Mouse (Mus musculus) lung, postnatal 0 days (tissue): ENCODE measurements around the gene Plscr2. TPM values are rescaled to one million over a fixed set of nuclear protein-coding genes. Genes with fewer than 3 reads are reported as not detected.
A peak's percentile ranks its signal among the peaks of the same experiment; 100 is the strongest.

Experiments used
- ATAC-seq: fragments of 200-750 bp; cut with Nextera tagmentation; 2 replicates; pipeline ENCODE4 v1.8.0; 2017; ENCODE audit warnings: moderate library complexity
- DNase-seq: peaks from one replicate; pipeline ENCODE4 v3.0.0-alpha.2; 2016; ENCODE audit warnings: low spot score
- H3K27ac ChIP-seq: fragments of 300-500 bp; sonication (generic); 2 replicates; pipeline ENCODE4 v1.5.1; 2014; ENCODE audit warnings: antibody characterized with exemption, mild to moderate bottlenecking, low read length, mixed read lengths
- H3K27me3 ChIP-seq: fragments of 300-500 bp; sonication (generic); replicated peaks from 2 replicates; pipeline ENCODE4 v1.6.1; 2014; ENCODE audit warnings: low read length, mixed read lengths; ENCODE audit not compliant: insufficient read depth
- H3K36me3 ChIP-seq: fragments of 300-500 bp; sonication (generic); 2 replicates; pipeline ENCODE4 v1.6.1; 2014; ENCODE audit warnings: low read length, mixed read lengths; ENCODE audit not compliant: insufficient read depth
- H3K4me1 ChIP-seq: fragments of 300-500 bp; sonication (generic); 2 replicates; pipeline ENCODE4 v1.6.1; 2014; ENCODE audit warnings: antibody characterized with exemption, low read depth, low read length, mixed read lengths; ENCODE audit not compliant: insufficient read depth
- H3K4me2 ChIP-seq: fragments of 300-500 bp; sonication (generic); replicated peaks from 2 replicates; pipeline ENCODE4 v1.6.1; 2014; ENCODE audit warnings: low read depth, mild to moderate bottlenecking, low read length, moderate library complexity, mixed read lengths
- H3K4me3 ChIP-seq: fragments of 300-500 bp; sonication (generic); 2 replicates; pipeline ENCODE4 v1.5.1; 2014; ENCODE audit warnings: low read depth, low read length
- H3K9ac ChIP-seq: fragments of 300-500 bp; sonication (generic); replicated peaks from 2 replicates; pipeline ENCODE4 v1.6.1; 2014; ENCODE audit warnings: low read depth, mild to moderate bottlenecking
- H3K9me3 ChIP-seq: fragments of 300-500 bp; sonication (generic); 2 replicates; pipeline ENCODE4 v1.6.1; 2016; ENCODE audit warnings: low read length, mixed read lengths
- CTCF ChIP-seq: IDR thresholded peaks from 2 replicates; pipeline ENCODE4 v1.5.1; 2016; ENCODE audit warnings: antibody characterized with exemption, mild to moderate bottlenecking
- EP300 ChIP-seq: IDR thresholded peaks from 2 replicates; pipeline ENCODE4 v1.6.1; 2016; ENCODE audit warnings: antibody characterized with exemption, mild to moderate bottlenecking, control low read depth
- WGBS: fragments of 180-500 bp; shearing (Covaris S2); extraction: QIAGEN DNeasy Blood & Tissue Kit; methylation state at CpG from one replicate; pipeline ENCODE4 v1.1.7; 2014; 5-methylcytosine and 5-hydroxymethylcytosine counted together
- polyA plus RNA-seq: library from polyadenylated mRNA; unstranded; fragments of >200 nt; fragmentation: Nextera tagmentation; extraction: Ambion mirVana; gene quantifications from 2 replicates; pipeline ENCODE4 v1.2.1, GENCODE M21; 2015

Gene Plscr2
- polyA plus RNA-seq = 24.1 and 32.2 TPM in 2 replicates

- peak within 1 kb of the TSS; percentile 48 for H3K4me2 ChIP-seq
- H3K9me3 ChIP-seq = no peaks in the 10 kb centered on the region
- peak; percentile 78 for DNase-seq
- H3K27ac ChIP-seq = peak within 1 kb of the TSS; percentile 72
- TF ChIP-seq EP300 (peak; percentile 82), CTCF (no peak)
- H3K9ac ChIP-seq = peak within 1 kb of the TSS; percentile 13; the same call in 1 of the 2 replicates
- peak; percentile 87 for ATAC-seq
- H3K4me3 ChIP-seq = peak within 1 kb of the TSS; percentile 21
- H3K27me3 ChIP-seq = no peaks in the 10 kb centered on the region
- peaks cover 4% of the 10 kb centered on the region; the same call in 1 of the 2 replicates for H3K4me1 ChIP-seq
- no peaks in the 10 kb centered on the region for H3K36me3 ChIP-seq
- WGBS = 44% methylated on average over 9 of the region's 9 CpGs
Measured at GRCm38 (mm10) chr9:92275486-92276207, at the start of gene Plscr2. Plscr2 (plus strand) TSS chr9:92275602.

GRCm38 (mm10) chr9:92226127-92226655 lies 49.2 kb upstream of the Plscr2 start:
- no peaks in the 10 kb centered on the region for H3K9me3 ChIP-seq
- no peaks in the 10 kb centered on the region for H3K4me1 ChIP-seq
- H3K4me3 ChIP-seq = no peak overlapping the region

DNA sequence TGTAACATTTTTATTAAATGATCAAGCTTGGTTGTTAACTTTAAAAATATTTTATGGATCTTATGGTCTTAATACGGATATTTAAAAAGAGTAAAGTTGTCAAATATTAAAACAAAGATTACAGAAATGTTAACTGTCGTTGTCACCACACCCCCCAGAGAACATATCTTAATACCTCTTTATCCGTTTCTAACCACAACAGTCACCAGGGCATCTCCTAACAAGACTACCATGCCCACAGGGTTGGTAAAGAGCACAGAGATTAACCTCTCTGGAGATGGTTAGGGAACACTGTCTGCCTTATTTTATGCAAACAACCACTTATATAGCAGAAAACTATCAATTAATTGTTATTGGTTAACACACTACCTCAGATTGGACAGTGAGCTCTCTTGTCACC lies 48.6 kb upstream of the Plscr2 start:
- 81% methylated on average over 3 of the region's 3 CpGs for WGBS
- H3K27me3 ChIP-seq = no peaks in the 10 kb centered on the region

More at GRCm38 (mm10) chr9:92226127-92226655, 49.2 kb upstream of the Plscr2 start:
- Histone ChIP-seq H3K36me3 (no peaks in the 10 kb centered on the region), H3K9ac (no peak overlapping the region), H3K27ac (no peak overlapping the region), H3K27me3 (no peaks in the 10 kb centered on the region), H3K4me2 (no peak overlapping the region)
- ATAC-seq = no peak
- whole genome bisulfite sequencing = 40% methylated on average over 3 of the region's 3 CpGs
- peak; percentile 21 for DNase-seq
- no peak for TF ChIP-seq EP300

DNA sequence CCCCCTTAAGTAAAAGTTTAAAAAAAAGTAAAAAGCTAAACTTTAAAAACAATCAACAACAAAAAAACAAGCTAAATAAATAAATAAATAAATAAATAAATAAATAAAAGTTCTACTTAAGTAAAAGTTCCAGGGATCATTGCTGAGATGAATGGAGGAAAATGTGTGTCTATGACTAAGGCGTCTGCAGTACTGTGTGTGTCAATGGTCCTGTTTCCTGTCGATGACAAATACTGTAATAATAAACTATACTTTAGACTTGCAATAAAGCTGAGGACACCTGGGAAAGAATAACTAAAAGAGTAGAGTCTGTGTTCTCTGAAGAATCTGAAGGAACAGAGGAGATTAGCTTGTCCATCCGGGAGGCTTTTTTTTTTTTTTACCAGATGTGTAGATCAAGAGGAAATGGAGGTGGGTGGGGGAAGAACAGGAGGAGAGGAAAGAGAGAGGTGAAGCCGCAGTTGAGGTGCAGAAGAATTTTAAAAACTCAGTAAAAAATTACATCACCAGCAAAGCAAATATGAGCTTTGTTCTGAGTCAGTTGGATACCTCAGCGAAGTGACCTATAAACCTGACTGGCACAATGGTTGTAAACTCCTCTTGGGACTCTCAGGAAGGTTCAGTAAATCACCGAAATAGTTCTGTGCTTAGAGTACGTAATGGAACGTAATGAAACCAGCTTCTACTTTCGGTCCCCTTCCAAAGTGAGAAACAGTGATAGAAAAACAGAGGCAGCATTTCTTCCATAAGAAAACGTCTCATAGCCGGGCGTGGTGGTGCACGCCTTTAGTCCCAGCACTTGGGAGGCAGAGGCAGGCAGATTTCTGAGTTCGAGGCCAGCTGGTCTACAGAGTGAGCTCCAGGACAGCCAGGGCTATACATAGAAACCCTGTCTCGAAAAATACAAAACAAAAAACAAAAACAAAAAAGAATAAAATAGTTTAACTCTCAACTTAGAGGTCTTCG lies 46.3 kb upstream of the Plscr2 start:
- Histone ChIP-seq H3K36me3 (no peaks in the 10 kb centered on the region), H3K4me1 (no peaks in the 10 kb centered on the region), H3K27me3 (no peaks in the 10 kb centered on the region), H3K4me2 (no peak overlapping the region), H3K9me3 (no peaks in the 10 kb centered on the region), H3K9ac (no peak overlapping the region), H3K4me3 (no peak overlapping the region), H3K27ac (no peak overlapping the region)
- TF ChIP-seq CTCF (no peak), EP300 (no peak)
- DNase-seq = no peak
- WGBS = 69% methylated on average over 16 of the region's 16 CpGs
- no peak for ATAC-seq

More for the DNA sequence above, 48.6 kb upstream of the Plscr2 start:
- DNase-seq (no peak), ATAC-seq (no peak)
- H3K4me1 ChIP-seq = no peaks in the 10 kb centered on the region
- no peaks in the 10 kb centered on the region for H3K36me3 ChIP-seq
- H3K27ac ChIP-seq = no peak overlapping the region
- no peak overlapping the region for H3K4me3 ChIP-seq
- no peaks in the 10 kb centered on the region for H3K9me3 ChIP-seq
- no peak overlapping the region for H3K9ac ChIP-seq
- H3K4me2 ChIP-seq = no peak overlapping the region
- no peak for TF ChIP-seq EP300
- TF ChIP-seq CTCF = no peak

- 29% methylated on average over 2 of the region's 2 CpGs for WGBS
- Histone ChIP-seq H3K9me3 (no peaks in the 10 kb centered on the region), H3K27me3 (no peaks in the 10 kb centered on the region), H3K9ac (no peak overlapping the region), H3K27ac (no peak overlapping the region), H3K36me3 (no peaks in the 10 kb centered on the region), H3K4me3 (no peak overlapping the region), H3K4me2 (no peak overlapping the region), H3K4me1 (no peaks in the 10 kb centered on the region)
- ATAC-seq = no peak
- no peak for TF ChIP-seq EP300
- TF ChIP-seq CTCF = no peak
- DNase-seq = no peak
Measured at GRCm38 (mm10) chr9:92229833-92230205, 45.6 kb upstream of the Plscr2 start.

- DNase-seq (no peak), ATAC-seq (no peak)
- Histone ChIP-seq H3K36me3 (no peaks in the 10 kb centered on the region), H3K4me3 (no peak overlapping the region), H3K9me3 (no peaks in the 10 kb centered on the region), H3K9ac (no peak overlapping the region), H3K4me2 (no peak overlapping the region), H3K27ac (no peak overlapping the region), H3K4me1 (no peaks in the 10 kb centered on the region), H3K27me3 (no peaks in the 10 kb centered on the region)
- 79% methylated on average over 11 of the region's 11 CpGs for WGBS
- no peak for TF ChIP-seq CTCF
- no peak for TF ChIP-seq EP300
Measured at GRCm38 (mm10) chr9:92234901-92235458, 40.4 kb upstream of the Plscr2 start.
